Mouse (Mus musculus): ENCODE results near the gene Fam120a. TPM values are rescaled to one million over a fixed set of nuclear protein-coding genes. Genes with fewer than 3 reads are reported as not detected.

The Fam120a gene
- total RNA-seq (2014; rRNA removed) (68.3 and 76.3 TPM in 2 replicates), polyA plus RNA-seq (2015; fragmentation: Nextera tagmentation; extraction: Ambion mirVana) (10.3 and 11.1 TPM in 2 replicates)

DNA sequence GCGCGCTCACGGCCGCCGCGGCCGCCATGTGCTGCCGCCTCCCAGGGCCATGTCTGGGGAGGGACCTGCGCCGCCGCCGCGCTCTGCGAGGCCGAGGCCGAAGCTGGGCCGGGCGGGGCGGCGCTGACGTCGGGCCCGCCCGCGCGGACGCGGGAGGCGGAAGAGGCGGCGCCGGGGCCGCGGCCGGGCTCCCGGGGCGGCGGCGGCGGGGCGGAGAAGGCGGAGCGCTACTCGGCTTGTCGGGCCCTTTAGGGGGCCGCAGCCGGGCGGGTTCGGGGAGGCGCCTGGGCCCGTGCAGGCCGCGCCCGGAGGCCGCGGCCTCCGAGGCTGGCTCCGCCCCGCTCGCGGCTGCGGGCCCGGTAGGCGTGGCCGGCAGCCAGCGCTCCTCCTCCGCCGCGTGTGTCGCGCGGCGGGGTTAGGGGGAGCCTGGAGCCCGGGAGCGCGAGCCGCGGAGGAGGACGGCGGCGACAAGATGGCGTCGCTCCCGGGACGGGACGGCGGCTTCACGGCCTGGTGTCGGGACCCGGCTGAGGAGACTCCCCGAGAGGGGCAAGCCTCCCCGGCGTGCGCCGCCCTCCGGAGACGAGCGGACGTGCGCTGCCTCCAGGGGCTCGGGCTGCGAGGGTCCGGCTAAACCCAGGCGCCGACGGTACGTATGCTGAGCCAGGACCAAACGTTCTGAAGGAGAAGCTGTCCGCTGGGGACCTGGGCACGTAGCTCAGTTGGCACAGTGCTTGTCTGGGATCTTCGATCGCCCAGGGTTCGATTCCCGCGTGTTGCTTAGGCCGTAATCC is at the start of gene Fam120a:
TSS of gene Fam120a (minus strand) at position 62 of the 794 bp plus-strand sequence.
- WGBS: under 1% methylated on average over 95 of the region's 116 CpGs
- H3K27me3 ChIP-seq (ENCODE audit: insufficient read depth, low read length): no peaks in the 10 kb centered on the region
- DNase-seq (ENCODE audit: low spot score) (peak; percentile 93), ATAC-seq (peak; percentile 91)
- H3K4me1 ChIP-seq (ENCODE audit: insufficient read depth, low read length): peaks cover 22% of the 10 kb centered on the region
- H3K4me2 ChIP-seq (ENCODE audit: low read depth, low read length): peak within 1 kb of the TSS; percentile 97
- H3K27ac ChIP-seq: peak within 1 kb of the TSS; percentile 99
- H3K4me3 ChIP-seq (ENCODE audit: low read length): peak within 1 kb of the TSS; percentile 85
- H3K36me3 ChIP-seq (ENCODE audit: insufficient read depth, low read length): no peaks in the 10 kb centered on the region
- H3K9me3 ChIP-seq (ENCODE audit: low read length): no peaks in the 10 kb centered on the region
- H3K9ac ChIP-seq (replicated peaks; ENCODE audit: low read length): peak within 1 kb of the TSS; percentile 94
- TF ChIP-seq CTCF (IDR thresholded peaks at IDR 0.05; ENCODE audit: low read depth): peak; percentile 42

DNA sequence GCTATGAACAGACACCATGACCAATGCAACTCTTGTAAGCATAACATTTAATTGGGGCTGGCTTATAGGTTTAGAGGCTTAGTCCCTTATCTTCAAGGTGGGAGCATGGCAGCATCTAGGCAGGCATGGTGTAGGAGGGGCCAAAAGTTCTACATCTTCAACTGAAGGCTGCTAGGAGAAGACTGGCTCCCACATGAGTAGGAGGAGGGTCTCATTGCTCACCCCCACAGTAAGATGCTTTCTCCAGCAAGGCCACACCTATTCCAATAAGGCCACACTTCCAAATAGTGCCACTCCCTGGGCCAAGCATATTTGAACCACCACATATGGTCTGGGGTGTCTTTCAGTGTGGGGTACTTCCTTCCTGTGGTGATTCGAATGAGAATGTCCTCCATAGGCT is 49.6 kb upstream of the Fam120a start:
- no peaks in the 10 kb centered on the region for H3K36me3 ChIP-seq (ENCODE audit: insufficient read depth, low read length)
- no peak overlapping the region for H3K27ac ChIP-seq
- DNase-seq (ENCODE audit: low spot score) (no peak), ATAC-seq (no peak)
- no peaks in the 10 kb centered on the region for H3K27me3 ChIP-seq (ENCODE audit: insufficient read depth, low read length)
- H3K4me1 ChIP-seq (ENCODE audit: insufficient read depth, low read length): peaks cover 16% of the 10 kb centered on the region
- no peak for TF ChIP-seq CTCF (IDR thresholded peaks at IDR 0.05; ENCODE audit: low read depth)
- H3K4me3 ChIP-seq (ENCODE audit: low read length): no peak overlapping the region
- no peak overlapping the region for H3K9ac ChIP-seq (replicated peaks; ENCODE audit: low read length)
- H3K4me2 ChIP-seq (ENCODE audit: low read depth, low read length): no peak overlapping the region
- no peaks in the 10 kb centered on the region for H3K9me3 ChIP-seq (ENCODE audit: low read length)
- 96% methylated on average over 1 of the region's 1 CpGs for WGBS

DNA sequence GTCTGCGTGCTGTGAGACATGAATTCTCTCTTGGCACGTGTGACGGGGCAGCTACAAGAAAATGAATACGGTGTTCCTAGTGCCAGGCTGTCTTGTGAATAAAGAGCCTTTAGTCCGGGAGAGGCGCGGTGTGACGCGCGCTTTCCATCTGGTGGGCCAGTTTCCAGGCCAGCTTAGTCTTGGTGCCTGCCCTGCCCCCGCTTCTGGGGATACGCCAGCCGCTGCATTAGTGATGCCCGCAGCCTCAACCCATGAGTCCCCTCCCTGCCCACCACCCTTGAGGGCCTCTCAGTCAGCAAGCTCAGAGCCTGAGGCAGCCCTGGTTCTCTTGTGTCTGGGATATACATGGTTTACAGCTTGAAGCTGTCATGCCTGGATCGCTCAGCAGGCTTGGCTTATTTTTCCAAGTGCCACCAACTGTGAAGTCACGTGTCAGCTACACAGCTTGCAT is 48.5 kb upstream of the Fam120a start:
- WGBS: under 1% methylated on average over 16 of the region's 16 CpGs

DNA sequence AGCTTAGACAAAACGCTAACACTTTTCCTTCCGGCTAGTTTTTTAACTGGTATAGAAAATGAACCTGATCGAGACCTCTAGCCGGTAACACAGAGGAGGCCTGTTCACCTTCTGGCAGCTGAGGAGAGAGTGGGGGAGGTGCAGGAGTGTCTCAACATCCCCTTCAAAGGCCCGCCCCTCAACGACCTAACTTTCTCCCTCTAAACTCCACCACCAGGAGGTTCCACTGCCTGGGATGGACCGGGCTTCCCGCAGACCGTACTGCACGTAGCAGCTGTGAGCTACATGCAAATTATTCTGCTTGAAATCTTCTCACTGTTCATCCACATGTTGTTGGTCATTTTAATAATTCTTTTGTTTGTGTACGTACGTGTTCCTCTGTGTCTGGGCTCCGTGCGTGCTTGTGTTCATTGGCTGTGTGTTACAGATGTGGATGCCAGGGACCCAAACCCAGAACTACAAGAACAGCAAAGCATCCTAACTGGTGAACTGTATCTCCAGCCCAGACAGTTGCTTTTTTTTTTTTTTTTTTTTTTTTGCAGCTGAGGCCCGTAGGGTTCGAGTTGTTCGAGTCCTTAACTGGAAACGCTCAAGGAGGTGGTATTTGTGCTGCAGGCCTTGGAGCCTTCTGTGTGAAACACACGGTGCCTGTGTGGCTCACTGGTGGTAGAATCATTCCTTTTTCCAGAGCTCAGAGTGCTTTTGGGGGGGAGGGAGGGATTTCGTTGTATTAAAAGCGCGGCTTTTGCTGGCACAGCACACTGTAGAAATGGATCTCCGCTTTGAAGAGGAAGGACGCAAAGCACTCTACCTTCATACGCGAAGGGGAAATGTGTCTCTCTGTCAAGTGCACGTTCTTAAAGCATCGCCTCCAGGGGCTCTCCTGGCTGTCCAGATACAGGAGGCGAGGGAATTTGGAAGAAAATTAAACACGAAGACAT is 47.8 kb upstream of the Fam120a start:
- ATAC-seq: peak; percentile 61
- Histone ChIP-seq H3K27me3 (ENCODE audit: insufficient read depth, low read length) (no peaks in the 10 kb centered on the region), H3K9me3 (ENCODE audit: low read length) (no peaks in the 10 kb centered on the region), H3K27ac (peak overlapping the region; percentile 93), H3K36me3 (ENCODE audit: insufficient read depth, low read length) (no peaks in the 10 kb centered on the region), H3K4me2 (ENCODE audit: low read depth, low read length) (peak overlapping the region; percentile 53), H3K4me3 (ENCODE audit: low read length) (peak overlapping the region; percentile 19), H3K4me1 (ENCODE audit: insufficient read depth, low read length) (peaks cover 16% of the 10 kb centered on the region), H3K9ac (replicated peaks; ENCODE audit: low read length) (peak overlapping the region; percentile 35; the same call in 1 of the 2 replicates)
- peak; percentile 56 for TF ChIP-seq CTCF (IDR thresholded peaks at IDR 0.05; ENCODE audit: low read depth)
- 3% methylated on average over 30 of the region's 30 CpGs for whole genome bisulfite sequencing
- DNase-seq (ENCODE audit: low spot score): peak; percentile 78

More for the DNA sequence above, 48.5 kb upstream of the Fam120a start:
- DNase-seq (ENCODE audit: low spot score): peak; percentile 95
- H3K27ac ChIP-seq: peak overlapping the region; percentile 93
- H3K4me3 ChIP-seq (ENCODE audit: low read length): peak overlapping the region; percentile 19
- H3K4me2 ChIP-seq (ENCODE audit: low read depth, low read length): peak overlapping the region; percentile 53
- H3K4me1 ChIP-seq (ENCODE audit: insufficient read depth, low read length): peaks cover 16% of the 10 kb centered on the region
- peak overlapping the region; percentile 35; the same call in 1 of the 2 replicates for H3K9ac ChIP-seq (replicated peaks; ENCODE audit: low read length)
- TF ChIP-seq CTCF (IDR thresholded peaks at IDR 0.05; ENCODE audit: low read depth): peak; percentile 15; the same call in 1 of the 2 replicates
- no peaks in the 10 kb centered on the region for H3K9me3 ChIP-seq (ENCODE audit: low read length)
- peak; percentile 93 for ATAC-seq
- H3K36me3 ChIP-seq (ENCODE audit: insufficient read depth, low read length): no peaks in the 10 kb centered on the region
- no peaks in the 10 kb centered on the region for H3K27me3 ChIP-seq (ENCODE audit: insufficient read depth, low read length)

DNA sequence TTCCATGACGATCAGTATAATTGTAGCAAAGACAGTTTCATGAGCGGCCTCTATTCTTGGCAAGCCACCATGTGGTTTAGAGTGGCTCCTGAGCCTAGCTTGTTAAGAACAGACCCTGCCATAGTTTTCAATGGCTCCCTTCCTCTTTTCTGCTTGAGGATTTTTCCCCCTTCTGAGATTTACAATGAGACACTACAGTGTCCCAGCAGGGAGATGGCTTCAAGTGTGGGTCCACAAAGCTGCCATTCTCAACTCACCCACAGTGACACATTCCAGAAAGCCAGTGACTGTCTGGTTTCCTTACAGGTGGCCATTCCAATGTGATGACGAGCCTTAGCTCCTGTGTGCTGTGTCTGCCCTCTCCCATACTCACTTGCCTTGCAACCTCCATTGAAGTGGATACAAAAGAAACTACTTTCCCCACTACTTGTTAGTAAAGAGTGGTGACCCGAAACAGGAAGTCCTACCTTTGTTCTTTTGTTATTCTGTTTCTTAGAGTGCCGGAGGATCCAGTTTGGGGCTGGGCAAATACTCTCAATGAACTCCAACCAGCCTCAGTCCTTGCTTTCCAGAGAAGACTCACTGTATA is 45.5 kb upstream of the Fam120a start:
- Histone ChIP-seq H3K4me3 (ENCODE audit: low read length) (no peak overlapping the region), H3K9ac (replicated peaks; ENCODE audit: low read length) (no peak overlapping the region), H3K27me3 (ENCODE audit: insufficient read depth, low read length) (no peaks in the 10 kb centered on the region), H3K27ac (no peak overlapping the region), H3K4me2 (ENCODE audit: low read depth, low read length) (no peak overlapping the region), H3K9me3 (ENCODE audit: low read length) (no peaks in the 10 kb centered on the region), H3K4me1 (ENCODE audit: insufficient read depth, low read length) (peaks cover 16% of the 10 kb centered on the region), H3K36me3 (ENCODE audit: insufficient read depth, low read length) (no peaks in the 10 kb centered on the region)
- DNase-seq (ENCODE audit: low spot score) (no peak), ATAC-seq (no peak)
- 29% methylated on average over 5 of the region's 5 CpGs for WGBS
- TF ChIP-seq CTCF (IDR thresholded peaks at IDR 0.05; ENCODE audit: low read depth): no peak

DNA sequence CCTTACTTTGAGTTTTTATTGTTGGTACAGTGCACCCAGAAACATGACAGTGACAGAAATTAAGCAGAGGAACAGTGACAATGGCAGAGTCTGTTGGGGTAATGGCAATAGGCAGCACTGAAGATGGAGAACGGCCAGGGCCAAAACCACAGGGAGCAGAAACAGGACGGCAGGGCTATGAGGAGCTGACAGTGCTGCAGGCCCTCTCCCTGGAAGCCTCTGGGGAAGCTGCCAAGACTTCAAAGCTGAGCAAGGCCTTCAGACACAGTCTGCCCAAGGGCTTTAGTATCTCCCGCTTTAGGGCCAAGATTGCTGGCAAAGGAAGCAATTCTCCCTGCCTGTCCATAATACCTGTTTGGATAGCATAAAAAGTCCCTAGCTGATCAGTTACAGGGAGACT is 33.9 kb upstream of the Fam120a start:
- WGBS: 33% methylated on average over 3 of the region's 3 CpGs
- no peak for TF ChIP-seq CTCF (IDR thresholded peaks at IDR 0.05; ENCODE audit: low read depth)

More for the DNA sequence above, 33.9 kb upstream of the Fam120a start:
- Histone ChIP-seq H3K36me3 (ENCODE audit: insufficient read depth, low read length) (no peaks in the 10 kb centered on the region), H3K9me3 (ENCODE audit: low read length) (no peaks in the 10 kb centered on the region), H3K9ac (replicated peaks; ENCODE audit: low read length) (no peak overlapping the region), H3K27me3 (ENCODE audit: insufficient read depth, low read length) (no peaks in the 10 kb centered on the region), H3K27ac (peak overlapping the region; percentile 41; the same call in 1 of the 2 replicates), H3K4me2 (ENCODE audit: low read depth, low read length) (no peak overlapping the region), H3K4me3 (ENCODE audit: low read length) (no peak overlapping the region), H3K4me1 (ENCODE audit: insufficient read depth, low read length) (no peaks in the 10 kb centered on the region; the same call in 1 of the 2 replicates)
- peak; percentile 81 for DNase-seq (ENCODE audit: low spot score)
- peak; percentile 83 for ATAC-seq

Data from hindbrain, postnatal 0 days (tissue).